Mouse (Mus musculus): ENCODE data around the gene Frmd4b. TPM values are rescaled to one million over a fixed set of nuclear protein-coding genes. Genes with fewer than 3 reads are reported as not detected.
"Not testable (repeated sequence)": the region's sequence is repeated elsewhere in the genome, so short reads cannot be mapped to it uniquely, and the experiment has no call there.

Frmd4b gene
- polyA plus RNA-seq, 1 experiment: 22.3 TPM

DNA sequence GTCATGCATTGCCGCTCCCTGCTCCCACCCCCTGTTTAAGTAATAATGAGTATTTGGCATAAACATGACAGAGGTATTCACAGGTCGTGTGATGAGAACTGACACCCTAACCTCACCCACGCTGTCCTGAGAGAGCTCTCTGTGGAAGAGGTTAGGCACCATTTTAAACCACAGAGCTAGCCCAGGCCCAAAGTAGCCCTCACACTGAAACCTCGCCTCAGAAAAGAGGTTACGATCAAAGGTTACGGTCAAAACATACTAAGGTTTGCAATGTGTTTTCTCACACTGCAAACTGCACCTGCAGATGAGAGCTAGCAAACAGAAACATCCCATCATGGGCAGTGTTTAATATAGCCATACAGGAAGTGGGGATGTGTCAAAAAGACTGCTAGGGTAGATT, 230.0 kb downstream of the Frmd4b start:
- H3K4me1 ChIP-seq (ENCODE audit: control insufficient read depth, insufficient read depth, low read length): no peaks in the 10 kb centered on the region
- 82% methylated on average over 6 of the region's 6 CpGs for WGBS
- no peak overlapping the region for H3K4me3 ChIP-seq (replicated peaks; ENCODE audit: extremely low read depth, low read depth, low read length)
- no peak for DNase-seq
- TF ChIP-seq CTCF (IDR thresholded peaks at IDR 0.05; ENCODE audit: insufficient read depth, low read length) (no peak), POLR2A (IDR thresholded peaks at IDR 0.05; ENCODE audit: borderline replicate concordance, extremely low read depth, low read depth, low read length) (no peak)

DNA sequence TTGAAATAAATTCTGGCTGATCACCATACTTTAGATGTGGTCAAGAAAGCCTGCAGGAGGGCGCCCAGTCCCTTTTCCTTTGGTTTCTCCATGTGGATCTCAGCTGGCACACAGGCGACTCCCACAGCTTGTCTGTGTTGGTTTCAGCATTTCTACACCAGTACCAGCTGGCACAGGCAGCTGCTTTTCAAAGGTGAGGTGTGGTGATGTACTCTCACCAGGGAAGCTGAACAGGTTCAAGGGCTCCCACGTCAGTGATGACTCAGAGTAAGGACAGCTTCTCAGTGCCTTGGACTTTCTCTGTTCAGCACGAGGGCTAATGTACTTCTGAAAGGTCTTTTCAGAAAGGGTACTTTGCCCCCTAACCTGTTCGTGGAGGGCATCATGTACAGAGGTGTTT, 232.4 kb downstream of the Frmd4b start:
- Histone ChIP-seq H3K4me1 (ENCODE audit: control insufficient read depth, insufficient read depth, low read length) (no peaks in the 10 kb centered on the region; the same call in 1 of the 2 replicates), H3K4me3 (replicated peaks; ENCODE audit: extremely low read depth, low read depth, low read length) (no peak overlapping the region)
- TF ChIP-seq POLR2A (IDR thresholded peaks at IDR 0.05; ENCODE audit: borderline replicate concordance, extremely low read depth, low read depth, low read length) (no peak), CTCF (IDR thresholded peaks at IDR 0.05; ENCODE audit: insufficient read depth, low read length) (no peak)
- DNase-seq: no peak
- 79% methylated on average over 5 of the region's 5 CpGs for WGBS

DNA sequence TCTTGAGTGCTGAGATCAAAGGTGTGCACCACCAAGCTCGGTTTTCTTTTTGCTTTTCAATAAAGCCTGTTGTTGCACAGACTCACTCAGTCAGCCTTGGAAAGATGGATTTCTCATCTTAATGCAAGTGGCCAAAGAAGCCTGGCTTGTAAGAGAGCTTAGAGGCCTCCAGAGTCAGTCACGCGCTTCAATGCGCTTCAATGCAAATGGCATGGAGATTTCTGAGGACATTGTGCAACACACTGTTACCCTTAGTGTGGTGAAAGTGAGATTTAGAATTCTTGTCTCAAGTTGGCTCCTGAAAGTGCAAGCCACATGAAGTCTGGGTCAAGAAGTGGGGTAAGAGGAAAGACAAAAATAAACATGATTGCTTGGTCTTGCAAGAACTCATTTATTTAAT, 236.1 kb downstream of the Frmd4b start:
- TF ChIP-seq CTCF (IDR thresholded peaks at IDR 0.05; ENCODE audit: insufficient read depth, low read length) (no peak), POLR2A (IDR thresholded peaks at IDR 0.05; ENCODE audit: borderline replicate concordance, extremely low read depth, low read depth, low read length) (no peak)
- WGBS: 67% methylated on average over 4 of the region's 4 CpGs
- Histone ChIP-seq H3K4me3 (replicated peaks; ENCODE audit: extremely low read depth, low read depth, low read length) (no peak overlapping the region), H3K4me1 (ENCODE audit: control insufficient read depth, insufficient read depth, low read length) (no peaks in the 10 kb centered on the region; the same call in 1 of the 2 replicates)
- DNase-seq: no peak

DNA sequence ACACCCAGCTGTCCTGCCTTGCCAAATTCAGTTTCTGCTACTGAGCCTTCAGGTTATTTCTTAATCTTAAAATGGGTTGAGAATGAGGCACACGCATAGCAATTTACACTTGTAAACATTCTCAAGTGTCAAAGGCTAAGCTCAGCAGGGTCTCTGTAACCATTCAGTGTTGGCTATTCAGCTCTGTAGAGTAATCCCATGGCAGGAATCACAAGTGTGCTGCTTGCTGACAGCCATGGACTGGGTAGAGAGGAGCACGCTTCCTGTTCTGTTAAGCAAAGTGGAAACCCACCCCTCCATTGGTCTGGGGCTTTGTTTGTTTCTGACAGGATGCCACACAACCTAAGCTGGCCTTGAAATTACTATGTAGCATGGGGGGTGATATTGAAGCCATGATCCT, 246.4 kb downstream of the Frmd4b start:
- no peak for TF ChIP-seq CTCF (IDR thresholded peaks at IDR 0.05; ENCODE audit: insufficient read depth, low read length)
- H3K4me3 ChIP-seq (replicated peaks; ENCODE audit: extremely low read depth, low read depth, low read length): no peak overlapping the region
- WGBS: 45% methylated on average over 2 of the region's 2 CpGs

DNA sequence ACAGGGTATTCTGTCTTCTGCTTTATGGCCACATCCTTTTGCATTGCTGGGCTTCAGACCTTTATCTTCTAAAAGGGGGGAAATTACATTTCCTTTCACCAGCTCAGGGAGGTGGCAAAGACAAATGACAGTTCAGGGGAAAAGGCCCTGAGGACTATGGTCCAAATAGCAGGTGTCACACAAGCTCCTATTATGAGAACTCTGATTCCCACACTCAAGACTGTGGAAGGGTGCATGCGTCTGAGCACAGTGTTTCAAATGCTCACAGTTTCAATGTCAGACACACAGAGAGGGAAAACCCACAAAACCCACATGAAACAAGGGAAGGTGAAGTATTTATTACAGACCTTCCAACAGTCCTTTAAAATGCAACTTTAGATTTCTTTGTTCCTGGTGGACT, 246.9 kb downstream of the Frmd4b start:
- Histone ChIP-seq H3K4me3 (replicated peaks; ENCODE audit: extremely low read depth, low read depth, low read length) (no peak overlapping the region), H3K4me1 (ENCODE audit: control insufficient read depth, insufficient read depth, low read length) (no peaks in the 10 kb centered on the region; the same call in 1 of the 2 replicates)
- DNase-seq: no peak
- no peak for TF ChIP-seq POLR2A (IDR thresholded peaks at IDR 0.05; ENCODE audit: borderline replicate concordance, extremely low read depth, low read depth, low read length)
- no peak for TF ChIP-seq CTCF (IDR thresholded peaks at IDR 0.05; ENCODE audit: insufficient read depth, low read length)
- WGBS: 58% methylated on average over 1 of the region's 1 CpGs

More for the DNA sequence above, 246.4 kb downstream of the Frmd4b start:
- no peak for DNase-seq
- H3K4me1 ChIP-seq (ENCODE audit: control insufficient read depth, insufficient read depth, low read length): no peaks in the 10 kb centered on the region; the same call in 1 of the 2 replicates

DNA sequence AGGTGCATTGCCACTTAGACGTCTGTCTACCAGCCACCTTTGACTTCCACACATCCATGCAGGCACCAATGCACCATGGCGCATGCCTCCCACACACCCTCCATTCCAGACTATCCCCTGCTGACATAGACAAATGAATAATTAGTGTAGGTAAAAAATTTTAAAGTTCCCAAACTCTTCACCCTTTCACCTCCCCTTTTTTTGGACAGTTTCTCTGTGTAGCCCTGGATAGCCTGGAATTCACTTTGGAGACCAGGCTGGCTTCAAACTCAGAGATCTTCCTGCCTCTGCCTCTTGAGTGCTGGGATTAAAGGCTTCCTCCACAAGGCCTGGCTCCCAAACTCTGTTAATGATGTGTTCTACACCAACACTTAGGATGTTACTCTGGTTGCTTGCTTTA, 253.5 kb downstream of the Frmd4b start:
- 94% methylated on average over 2 of the region's 2 CpGs for WGBS
- TF ChIP-seq CTCF (IDR thresholded peaks at IDR 0.05; ENCODE audit: insufficient read depth, low read length): no peak
- no peak for TF ChIP-seq POLR2A (IDR thresholded peaks at IDR 0.05; ENCODE audit: borderline replicate concordance, extremely low read depth, low read depth, low read length)
- DNase-seq: no peak
- Histone ChIP-seq H3K4me3 (replicated peaks; ENCODE audit: extremely low read depth, low read depth, low read length) (no peak overlapping the region), H3K4me1 (ENCODE audit: control insufficient read depth, insufficient read depth, low read length) (no peaks in the 10 kb centered on the region)

DNA sequence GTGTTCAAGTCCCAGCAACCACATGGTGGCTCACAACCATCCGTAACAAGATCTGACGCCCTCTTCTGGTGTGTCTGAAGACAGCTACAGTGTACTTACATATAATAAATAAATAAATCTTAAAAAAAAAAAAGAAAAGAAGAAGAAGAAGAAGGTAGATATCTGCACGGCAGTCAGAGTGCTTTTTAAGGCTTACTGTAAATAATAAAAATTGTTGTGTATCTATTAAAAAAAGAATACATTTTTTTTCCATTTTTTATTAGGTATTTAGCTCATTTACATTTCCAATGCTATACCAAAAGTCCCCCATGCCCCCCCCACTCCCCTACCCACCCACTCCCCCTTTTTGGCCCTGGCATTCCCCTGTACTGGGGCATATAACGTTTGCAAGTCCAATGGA, 259.7 kb downstream of the Frmd4b start:
- WGBS: 80% methylated on average over 4 of the region's 4 CpGs
- H3K4me3 ChIP-seq (replicated peaks; ENCODE audit: extremely low read depth, low read depth, low read length); DNase-seq: not testable (repeated sequence)
- H3K4me1 ChIP-seq (ENCODE audit: control insufficient read depth, insufficient read depth, low read length): peaks cover 13% of the 10 kb centered on the region

DNA sequence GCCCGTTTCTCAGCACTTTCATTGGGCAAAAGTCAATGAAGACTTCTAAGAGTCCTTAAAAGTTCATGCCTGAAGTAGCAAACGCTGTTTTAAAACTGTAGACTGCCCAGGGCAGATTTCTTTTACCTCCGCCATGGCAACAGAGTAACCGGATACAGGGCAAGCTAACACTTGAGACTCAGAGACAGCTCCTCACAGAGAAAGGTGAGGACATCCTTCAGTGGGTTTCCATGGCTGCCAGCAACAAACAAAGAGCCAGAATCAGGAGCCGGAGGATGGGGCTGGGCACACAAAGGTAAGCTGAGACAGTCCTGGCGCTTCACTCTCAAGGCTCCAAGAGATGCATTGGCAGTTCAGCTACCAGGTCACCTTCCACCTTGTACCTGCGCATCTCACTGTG, 260.7 kb downstream of the Frmd4b start:
- no peak for TF ChIP-seq POLR2A (IDR thresholded peaks at IDR 0.05; ENCODE audit: borderline replicate concordance, extremely low read depth, low read depth, low read length)
- no peak for TF ChIP-seq CTCF (IDR thresholded peaks at IDR 0.05; ENCODE audit: insufficient read depth, low read length)
- DNase-seq: no peak
- Histone ChIP-seq H3K4me3 (replicated peaks; ENCODE audit: extremely low read depth, low read depth, low read length) (no peak overlapping the region), H3K4me1 (ENCODE audit: control insufficient read depth, insufficient read depth, low read length) (peaks cover 13% of the 10 kb centered on the region)
- 62% methylated on average over 7 of the region's 7 CpGs for WGBS

DNA sequence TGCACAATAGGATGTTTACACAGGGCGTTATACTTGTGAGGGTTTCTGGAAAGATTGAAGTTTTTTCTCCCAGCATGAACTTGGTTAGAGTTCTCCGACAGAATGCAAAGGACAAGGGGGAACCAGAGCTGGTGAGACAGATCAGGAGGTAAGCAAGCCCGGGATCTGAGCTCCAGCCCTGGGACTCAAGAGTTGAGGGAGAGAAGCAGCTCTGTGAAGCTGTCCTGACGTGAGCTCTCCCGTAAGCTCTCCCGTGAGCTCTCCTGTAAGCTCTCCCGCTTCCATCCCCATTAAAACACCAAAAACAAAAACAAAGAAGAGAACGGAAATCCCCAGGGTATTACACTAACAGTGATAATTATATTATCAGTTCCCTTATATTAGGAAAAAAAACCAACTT, 262.2 kb downstream of the Frmd4b start:
- Histone ChIP-seq H3K4me1 (ENCODE audit: control insufficient read depth, insufficient read depth, low read length) (peaks cover 13% of the 10 kb centered on the region), H3K4me3 (replicated peaks; ENCODE audit: extremely low read depth, low read depth, low read length) (no peak overlapping the region)
- no peak for TF ChIP-seq CTCF (IDR thresholded peaks at IDR 0.05; ENCODE audit: insufficient read depth, low read length)
- no peak for TF ChIP-seq POLR2A (IDR thresholded peaks at IDR 0.05; ENCODE audit: borderline replicate concordance, extremely low read depth, low read depth, low read length)
- WGBS: 21% methylated on average over 8 of the region's 8 CpGs
- no peak for DNase-seq

DNA sequence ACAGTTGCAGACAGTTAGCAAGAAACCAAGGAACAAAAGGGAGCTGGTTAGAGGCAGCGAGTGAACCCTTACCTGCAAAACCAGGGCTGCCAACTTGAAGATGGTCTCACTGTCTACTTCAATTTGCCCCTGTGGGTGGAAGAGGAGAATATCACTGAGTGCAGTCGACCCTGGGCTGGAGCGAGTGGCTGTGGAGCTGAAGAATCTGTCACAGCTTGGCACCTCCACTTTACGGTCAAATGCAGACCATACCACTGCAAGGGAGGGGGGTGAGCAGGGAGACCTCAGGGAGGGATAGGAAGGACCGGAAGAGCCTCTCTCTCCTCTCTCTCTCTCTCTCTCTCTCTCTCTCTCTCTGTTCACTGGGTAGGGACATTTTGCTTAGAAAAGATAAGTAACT, 263.4 kb downstream of the Frmd4b start:
- no peak; the same call in 1 of the 2 replicates for TF ChIP-seq POLR2A (IDR thresholded peaks at IDR 0.05; ENCODE audit: borderline replicate concordance, extremely low read depth, low read depth, low read length)
- TF ChIP-seq CTCF (IDR thresholded peaks at IDR 0.05; ENCODE audit: insufficient read depth, low read length): no peak
- DNase-seq: no peak
- 51% methylated on average over 5 of the region's 5 CpGs for WGBS
- peak overlapping the region; percentile 17 for H3K4me3 ChIP-seq (replicated peaks; ENCODE audit: extremely low read depth, low read depth, low read length)
- peaks cover 13% of the 10 kb centered on the region for H3K4me1 ChIP-seq (ENCODE audit: control insufficient read depth, insufficient read depth, low read length)

DNA sequence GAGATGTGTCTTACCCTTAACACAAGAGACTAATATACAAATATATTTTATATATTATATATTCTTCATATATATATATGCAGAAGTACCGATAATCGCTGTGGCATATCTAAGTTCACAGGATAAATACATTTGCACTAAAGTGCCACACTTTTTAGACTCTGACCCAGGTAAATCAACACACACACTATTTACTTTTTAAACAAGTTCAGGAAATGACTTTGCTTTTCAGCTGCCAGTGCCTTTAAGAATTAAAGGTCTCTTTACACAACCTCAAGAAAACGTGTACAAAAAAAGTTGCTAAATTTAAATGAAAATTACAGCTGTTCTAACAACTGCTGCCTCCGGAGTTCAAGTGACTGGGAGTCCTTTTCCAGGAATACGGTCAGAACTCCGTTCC, 264.0 kb downstream of the Frmd4b start:
- no peak for DNase-seq
- Histone ChIP-seq H3K4me1 (ENCODE audit: control insufficient read depth, insufficient read depth, low read length) (peaks cover 13% of the 10 kb centered on the region), H3K4me3 (replicated peaks; ENCODE audit: extremely low read depth, low read depth, low read length) (no peak overlapping the region)
- 58% methylated on average over 6 of the region's 6 CpGs for WGBS
- TF ChIP-seq CTCF (IDR thresholded peaks at IDR 0.05; ENCODE audit: insufficient read depth, low read length): no peak
- no peak for TF ChIP-seq POLR2A (IDR thresholded peaks at IDR 0.05; ENCODE audit: borderline replicate concordance, extremely low read depth, low read depth, low read length)
